Mouse (Mus musculus) cerebellum, adult 2 months (tissue): ENCODE data around the gene Polr3h.

Experiments used
- CTCF ChIP-seq: fragments of 200-500 bp; IDR thresholded peaks from 2 replicates; pipeline ENCODE4 v1.5.1; 2011; ENCODE audit warnings: low read depth, mild to moderate bottlenecking, control low read depth, low read length, moderate library complexity, borderline replicate concordance; ENCODE audit not compliant: insufficient read depth
- POLR2A ChIP-seq: fragments of 200-500 bp; IDR thresholded peaks from 2 replicates; pipeline ENCODE4 v1.6.1; 2011; ENCODE audit warnings: low read length, control low read depth, borderline replicate concordance; ENCODE audit not compliant: insufficient read depth

DNA sequence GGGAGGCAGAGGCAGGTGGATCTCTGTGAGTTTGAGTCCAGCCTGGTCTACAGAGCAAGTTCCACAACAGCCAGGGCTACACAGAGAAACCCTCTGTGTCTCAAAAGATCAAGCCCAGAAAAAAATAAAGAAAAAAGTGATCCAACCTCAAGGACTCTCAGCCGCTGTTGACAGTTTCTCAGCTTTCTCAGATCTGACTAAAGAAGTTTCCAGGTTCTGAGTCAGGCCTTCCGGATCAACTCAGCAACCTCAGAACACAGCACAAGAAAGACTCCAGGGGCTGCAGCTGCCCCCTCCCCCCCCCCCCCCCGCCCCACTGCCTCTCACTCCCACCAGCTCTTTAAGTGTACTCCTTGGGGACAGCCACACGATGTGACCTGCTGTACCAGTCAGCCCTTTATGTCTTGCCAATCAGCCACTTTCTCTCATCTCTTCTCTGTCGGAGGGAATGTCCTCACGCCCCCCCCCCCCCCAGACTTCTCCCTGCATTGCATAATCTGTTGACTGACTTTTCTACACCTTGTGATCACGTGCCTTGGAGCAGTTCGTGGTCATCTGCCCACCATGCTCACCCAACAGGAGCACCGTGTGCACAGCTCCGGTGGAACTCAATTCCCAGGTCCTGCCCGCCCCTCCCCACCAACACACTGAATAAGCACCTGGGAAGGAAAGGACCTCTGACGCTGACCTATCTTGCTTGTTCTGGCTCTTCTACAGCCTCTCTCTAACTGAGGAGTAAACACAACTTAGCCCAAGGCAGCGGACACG is 40.2 kb upstream of the Polr3h start:
- TF ChIP-seq CTCF (no peak), POLR2A (no peak)
